Mouse (Mus musculus): ENCODE results near the gene Terb2. TPM values are rescaled to one million over a fixed set of nuclear protein-coding genes. Genes with fewer than 3 reads are reported as not detected.

Gene Terb2
- polyA plus RNA-seq, 1 experiment = not detected

- peaks cover 8% of the 10 kb centered on the region for H3K4me1 ChIP-seq (replicated peaks; ENCODE audit: control insufficient read depth, insufficient read depth, low read length)
- no peak for TF ChIP-seq POLR2A (IDR thresholded peaks at IDR 0.05; ENCODE audit: control insufficient read depth, extremely low read depth, insufficient read depth, low read length, poor library complexity)
- no peak for TF ChIP-seq CTCF (IDR thresholded peaks at IDR 0.05; ENCODE audit: borderline replicate concordance, control insufficient read depth, extremely low read depth, insufficient read depth, low read length, poor library complexity)
- DNase-seq = no peak
- H3K36me3 ChIP-seq (ENCODE audit: control insufficient read depth, insufficient read depth, low read length) = no peaks in the 10 kb centered on the region
- H3K4me3 ChIP-seq (ENCODE audit: control insufficient read depth, insufficient read depth, low read length) = no peak overlapping the region
- 75% methylated on average over 5 of the region's 5 CpGs for WGBS
- H3K27ac ChIP-seq (ENCODE audit: control insufficient read depth, insufficient read depth, low read length) = no peak overlapping the region
- no peaks in the 10 kb centered on the region for H3K27me3 ChIP-seq (ENCODE audit: control insufficient read depth, insufficient read depth, low read length)
These were observed 47.3 kb downstream of the Terb2 start for GRCm38 (mm10) chr2:122233341-122233740.

DNA sequence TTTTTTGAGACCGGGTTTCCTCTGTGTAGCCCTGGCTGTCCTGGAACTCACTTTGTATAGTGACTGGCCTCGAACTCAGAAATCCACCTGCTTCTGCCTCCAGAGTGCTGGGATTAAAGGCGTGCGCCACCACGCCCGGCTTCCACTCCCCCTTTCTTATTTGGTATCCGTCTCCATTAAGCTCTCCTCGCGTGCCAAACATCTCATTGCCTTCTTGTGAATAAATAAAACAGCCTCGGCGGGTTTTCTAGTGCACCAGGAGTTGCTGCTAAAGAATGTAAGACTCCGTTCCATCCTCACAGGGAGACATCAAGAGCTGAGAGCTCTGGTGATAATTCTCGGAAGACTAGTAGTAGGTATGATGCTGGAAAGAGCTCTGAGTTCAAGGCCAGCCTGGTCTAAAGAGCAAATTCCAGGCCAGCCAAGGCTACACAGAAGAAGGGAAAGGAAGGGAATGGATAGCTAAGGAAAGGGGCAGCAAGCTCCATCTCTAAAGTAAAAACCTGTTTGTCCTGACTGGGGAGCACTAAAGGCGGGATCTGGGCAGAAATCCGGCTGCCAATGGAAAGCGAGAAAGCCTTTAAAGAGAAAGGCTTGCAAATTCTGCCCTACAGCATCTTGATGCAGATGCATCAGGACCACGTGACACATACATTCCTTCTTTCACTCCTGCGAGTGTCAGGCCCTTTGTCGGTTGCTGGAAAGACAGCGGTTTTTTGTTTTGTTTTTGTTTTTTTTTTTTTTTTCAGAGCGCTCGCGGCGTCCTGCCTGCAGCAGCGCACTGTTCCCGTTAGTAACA is 47.9 kb downstream of the Terb2 start:
- WGBS = 19% methylated on average over 26 of the region's 26 CpGs
- peaks cover 8% of the 10 kb centered on the region for H3K4me1 ChIP-seq (replicated peaks; ENCODE audit: control insufficient read depth, insufficient read depth, low read length)
- DNase-seq = no peak
- TF ChIP-seq CTCF (IDR thresholded peaks at IDR 0.05; ENCODE audit: borderline replicate concordance, control insufficient read depth, extremely low read depth, insufficient read depth, low read length, poor library complexity) = no peak
- TF ChIP-seq POLR2A (IDR thresholded peaks at IDR 0.05; ENCODE audit: control insufficient read depth, extremely low read depth, insufficient read depth, low read length, poor library complexity) = no peak
- H3K36me3 ChIP-seq (ENCODE audit: control insufficient read depth, insufficient read depth, low read length) = no peaks in the 10 kb centered on the region
- no peaks in the 10 kb centered on the region for H3K27me3 ChIP-seq (ENCODE audit: control insufficient read depth, insufficient read depth, low read length)
- H3K27ac ChIP-seq (ENCODE audit: control insufficient read depth, insufficient read depth, low read length) = peak overlapping the region; percentile 65
- peak overlapping the region; percentile 82 for H3K4me3 ChIP-seq (ENCODE audit: control insufficient read depth, insufficient read depth, low read length)

GRCm38 (mm10) chr2:122234611-122235288 is 48.7 kb downstream of the Terb2 start, which contains the start of gene Sord:
TSS of gene Sord (plus strand) at chr2:122234749.
- H3K36me3 ChIP-seq (ENCODE audit: control insufficient read depth, insufficient read depth, low read length) = no peaks in the 10 kb centered on the region
- TF ChIP-seq POLR2A (IDR thresholded peaks at IDR 0.05; ENCODE audit: control insufficient read depth, extremely low read depth, insufficient read depth, low read length, poor library complexity) (no peak), CTCF (IDR thresholded peaks at IDR 0.05; ENCODE audit: borderline replicate concordance, control insufficient read depth, extremely low read depth, insufficient read depth, low read length, poor library complexity) (no peak)
- WGBS = under 1% methylated on average over 35 of the region's 35 CpGs
- H3K4me3 ChIP-seq (ENCODE audit: control insufficient read depth, insufficient read depth, low read length) = peak within 1 kb of the TSS; percentile 82
- peak; percentile 86 for DNase-seq
- peaks cover 8% of the 10 kb centered on the region for H3K4me1 ChIP-seq (replicated peaks; ENCODE audit: control insufficient read depth, insufficient read depth, low read length)
- peak within 1 kb of the TSS; percentile 65 for H3K27ac ChIP-seq (ENCODE audit: control insufficient read depth, insufficient read depth, low read length)
- H3K27me3 ChIP-seq (ENCODE audit: control insufficient read depth, insufficient read depth, low read length) = no peaks in the 10 kb centered on the region

GRCm38 (mm10) chr2:122235425-122235824 is 49.4 kb downstream of the Terb2 start:
- Histone ChIP-seq H3K27ac (ENCODE audit: control insufficient read depth, insufficient read depth, low read length) (no peak overlapping the region), H3K27me3 (ENCODE audit: control insufficient read depth, insufficient read depth, low read length) (no peaks in the 10 kb centered on the region), H3K4me1 (replicated peaks; ENCODE audit: control insufficient read depth, insufficient read depth, low read length) (peaks cover 8% of the 10 kb centered on the region), H3K36me3 (ENCODE audit: control insufficient read depth, insufficient read depth, low read length) (no peaks in the 10 kb centered on the region), H3K4me3 (ENCODE audit: control insufficient read depth, insufficient read depth, low read length) (no peak overlapping the region)
- DNase-seq = no peak
- no peak for TF ChIP-seq CTCF (IDR thresholded peaks at IDR 0.05; ENCODE audit: borderline replicate concordance, control insufficient read depth, extremely low read depth, insufficient read depth, low read length, poor library complexity)
- TF ChIP-seq POLR2A (IDR thresholded peaks at IDR 0.05; ENCODE audit: control insufficient read depth, extremely low read depth, insufficient read depth, low read length, poor library complexity) = no peak
- 23% methylated on average over 2 of the region's 2 CpGs for WGBS

- no peak overlapping the region for H3K4me3 ChIP-seq (ENCODE audit: control insufficient read depth, insufficient read depth, low read length)
- H3K27ac ChIP-seq (ENCODE audit: control insufficient read depth, insufficient read depth, low read length) = no peak overlapping the region
- no peak for TF ChIP-seq CTCF (IDR thresholded peaks at IDR 0.05; ENCODE audit: borderline replicate concordance, control insufficient read depth, extremely low read depth, insufficient read depth, low read length, poor library complexity)
- no peak for TF ChIP-seq POLR2A (IDR thresholded peaks at IDR 0.05; ENCODE audit: control insufficient read depth, extremely low read depth, insufficient read depth, low read length, poor library complexity)
These were observed 50.2 kb downstream of the Terb2 start for GRCm38 (mm10) chr2:122236321-122236720.

GRCm38 (mm10) chr2:122237891-122238470 is 51.9 kb downstream of the Terb2 start:
- H3K27me3 ChIP-seq (ENCODE audit: control insufficient read depth, insufficient read depth, low read length) = no peaks in the 10 kb centered on the region
- H3K36me3 ChIP-seq (ENCODE audit: control insufficient read depth, insufficient read depth, low read length) = no peaks in the 10 kb centered on the region
- H3K4me3 ChIP-seq (ENCODE audit: control insufficient read depth, insufficient read depth, low read length) = no peak overlapping the region
- DNase-seq = no peak
- WGBS = 100% methylated on average over 2 of the region's 2 CpGs
- no peak for TF ChIP-seq POLR2A (IDR thresholded peaks at IDR 0.05; ENCODE audit: control insufficient read depth, extremely low read depth, insufficient read depth, low read length, poor library complexity)
- TF ChIP-seq CTCF (IDR thresholded peaks at IDR 0.05; ENCODE audit: borderline replicate concordance, control insufficient read depth, extremely low read depth, insufficient read depth, low read length, poor library complexity) = no peak
- peaks cover 8% of the 10 kb centered on the region for H3K4me1 ChIP-seq (replicated peaks; ENCODE audit: control insufficient read depth, insufficient read depth, low read length)
- no peak overlapping the region for H3K27ac ChIP-seq (ENCODE audit: control insufficient read depth, insufficient read depth, low read length)

More at GRCm38 (mm10) chr2:122236321-122236720, 50.2 kb downstream of the Terb2 start:
- Histone ChIP-seq H3K4me1 (replicated peaks; ENCODE audit: control insufficient read depth, insufficient read depth, low read length) (peaks cover 8% of the 10 kb centered on the region), H3K36me3 (ENCODE audit: control insufficient read depth, insufficient read depth, low read length) (no peaks in the 10 kb centered on the region), H3K27me3 (ENCODE audit: control insufficient read depth, insufficient read depth, low read length) (no peaks in the 10 kb centered on the region)
- no peak for DNase-seq
